Mouse (Mus musculus): ENCODE data around the gene Kcnrg. TPM values are rescaled to one million over a fixed set of nuclear protein-coding genes. Genes with fewer than 3 reads are reported as not detected.

Kcnrg gene
- polyA plus RNA-seq, 1 experiment from 2014 or later, result 0.40 TPM

GRCm38 (mm10) chr14:61645547-61645946, 38.3 kb downstream of the Kcnrg start:
- Histone ChIP-seq H3K9me3 (replicated peaks) (no peaks in the 10 kb centered on the region), H3K4me1 (replicated peaks) (peaks cover 5% of the 10 kb centered on the region; the same call in 1 of the 2 replicates), H3K9ac (no peak overlapping the region), H3K4me3 (no peak overlapping the region), H3K4me2 (no peak overlapping the region), H3K27ac (ENCODE audit: poor library complexity, severe bottlenecking) (no peak overlapping the region), H3K27me3 (replicated peaks) (no peaks in the 10 kb centered on the region), H3K36me3 (no peaks in the 10 kb centered on the region)
- ATAC-seq (ENCODE audit: insufficient number of reproducible peaks, low FRiP score), result no peak
- WGBS, result 24% methylated on average over 1 of the region's 1 CpGs

GRCm38 (mm10) chr14:61647182-61647880, 40.1 kb downstream of the Kcnrg start:
- Histone ChIP-seq H3K4me1 (replicated peaks) (peaks cover 8% of the 10 kb centered on the region), H3K27me3 (replicated peaks) (no peaks in the 10 kb centered on the region), H3K36me3 (no peaks in the 10 kb centered on the region), H3K4me3 (peak overlapping the region; percentile 97), H3K27ac (ENCODE audit: poor library complexity, severe bottlenecking) (peak overlapping the region; percentile 99), H3K4me2 (peak overlapping the region; percentile 94), H3K9ac (peak overlapping the region; percentile 99), H3K9me3 (replicated peaks) (no peaks in the 10 kb centered on the region)
- ATAC-seq (ENCODE audit: insufficient number of reproducible peaks, low FRiP score), result no peak
- WGBS, result under 1% methylated on average over 24 of the region's 24 CpGs

GRCm38 (mm10) chr14:61647881-61648684, 40.8 kb downstream of the Kcnrg start:
- H3K27ac ChIP-seq (ENCODE audit: poor library complexity, severe bottlenecking), result peak overlapping the region; percentile 99
- peak overlapping the region; percentile 94 for H3K4me2 ChIP-seq
- ATAC-seq (ENCODE audit: insufficient number of reproducible peaks, low FRiP score), result peak; percentile 83
- WGBS, result under 1% methylated on average over 88 of the region's 95 CpGs
- H3K27me3 ChIP-seq (replicated peaks), result no peaks in the 10 kb centered on the region
- peaks cover 8% of the 10 kb centered on the region for H3K4me1 ChIP-seq (replicated peaks)
- H3K9ac ChIP-seq, result peak overlapping the region; percentile 99
- no peaks in the 10 kb centered on the region for H3K36me3 ChIP-seq
- H3K9me3 ChIP-seq (replicated peaks), result no peaks in the 10 kb centered on the region
- peak overlapping the region; percentile 97 for H3K4me3 ChIP-seq

- no peaks in the 10 kb centered on the region for H3K27me3 ChIP-seq (replicated peaks)
- peak overlapping the region; percentile 94 for H3K4me2 ChIP-seq
- peaks cover 8% of the 10 kb centered on the region for H3K4me1 ChIP-seq (replicated peaks)
- peak; percentile 92 for ATAC-seq (ENCODE audit: insufficient number of reproducible peaks, low FRiP score)
- H3K9ac ChIP-seq, result peak overlapping the region; percentile 99
- WGBS, result 1% methylated on average over 62 of the region's 62 CpGs
- H3K27ac ChIP-seq (ENCODE audit: poor library complexity, severe bottlenecking), result peak overlapping the region; percentile 99
- H3K36me3 ChIP-seq, result no peaks in the 10 kb centered on the region
- H3K4me3 ChIP-seq, result peak overlapping the region; percentile 97
- H3K9me3 ChIP-seq (replicated peaks), result no peaks in the 10 kb centered on the region
Observed at GRCm38 (mm10) chr14:61648685-61649504, 41.6 kb downstream of the Kcnrg start.

GRCm38 (mm10) chr14:61650291-61650960, 43.2 kb downstream of the Kcnrg start:
- H3K27ac ChIP-seq (ENCODE audit: poor library complexity, severe bottlenecking), result peak overlapping the region; percentile 38; the same call in 1 of the 2 replicates
- WGBS, result 33% methylated on average over 9 of the region's 9 CpGs
- no peaks in the 10 kb centered on the region for H3K9me3 ChIP-seq (replicated peaks)
- no peak overlapping the region for H3K4me3 ChIP-seq
- H3K4me2 ChIP-seq, result peak overlapping the region; percentile 26
- no peaks in the 10 kb centered on the region for H3K27me3 ChIP-seq (replicated peaks)
- no peak overlapping the region for H3K9ac ChIP-seq
- H3K36me3 ChIP-seq, result no peaks in the 10 kb centered on the region
- no peak for ATAC-seq (ENCODE audit: insufficient number of reproducible peaks, low FRiP score)
- H3K4me1 ChIP-seq (replicated peaks), result peaks cover 15% of the 10 kb centered on the region

- no peak overlapping the region for H3K4me3 ChIP-seq
- WGBS, result 22% methylated on average over 2 of the region's 2 CpGs
- no peaks in the 10 kb centered on the region for H3K27me3 ChIP-seq (replicated peaks)
- 0 out of 2 replicates have a peak, but pooled peaks cover 5% of the 10 kb centered on the region for H3K36me3 ChIP-seq
- H3K27ac ChIP-seq (ENCODE audit: poor library complexity, severe bottlenecking), result no peak overlapping the region; the same call in 1 of the 2 replicates
- H3K4me1 ChIP-seq (replicated peaks), result 0 out of 2 replicates have a peak, but pooled peaks cover 10% of the 10 kb centered on the region
- ATAC-seq (ENCODE audit: insufficient number of reproducible peaks, low FRiP score), result peak; percentile 73; the same call in 1 of the 2 replicates
- no peaks in the 10 kb centered on the region for H3K9me3 ChIP-seq (replicated peaks)
- H3K4me2 ChIP-seq, result no peak overlapping the region
- H3K9ac ChIP-seq, result no peak overlapping the region
Observed at GRCm38 (mm10) chr14:61656469-61656868, 49.2 kb downstream of the Kcnrg start.

GRCm38 (mm10) chr14:61661496-61661895, 54.2 kb downstream of the Kcnrg start:
- Histone ChIP-seq H3K4me3 (no peak overlapping the region), H3K36me3 (0 out of 2 replicates have a peak, but pooled peaks cover 2% of the 10 kb centered on the region), H3K4me2 (no peak overlapping the region), H3K27ac (ENCODE audit: poor library complexity, severe bottlenecking) (no peak overlapping the region), H3K9ac (no peak overlapping the region), H3K4me1 (replicated peaks) (0 out of 2 replicates have a peak, but pooled peaks cover 2% of the 10 kb centered on the region), H3K9me3 (replicated peaks) (no peaks in the 10 kb centered on the region), H3K27me3 (replicated peaks) (no peaks in the 10 kb centered on the region)
- no peak for ATAC-seq (ENCODE audit: insufficient number of reproducible peaks, low FRiP score)
- 90% methylated on average over 1 of the region's 1 CpGs for WGBS

GRCm38 (mm10) chr14:61662307-61662706, 55.0 kb downstream of the Kcnrg start:
- ATAC-seq (ENCODE audit: insufficient number of reproducible peaks, low FRiP score), result no peak
- 0 out of 2 replicates have a peak, but pooled peaks cover 2% of the 10 kb centered on the region for H3K36me3 ChIP-seq
- 0 out of 2 replicates have a peak, but pooled peaks cover 2% of the 10 kb centered on the region for H3K4me1 ChIP-seq (replicated peaks)
- no peak overlapping the region for H3K9ac ChIP-seq
- no peaks in the 10 kb centered on the region for H3K27me3 ChIP-seq (replicated peaks)
- WGBS, result 85% methylated on average over 8 of the region's 8 CpGs
- no peak overlapping the region for H3K4me2 ChIP-seq
- no peak overlapping the region for H3K4me3 ChIP-seq
- H3K9me3 ChIP-seq (replicated peaks), result no peaks in the 10 kb centered on the region
- no peak overlapping the region for H3K27ac ChIP-seq (ENCODE audit: poor library complexity, severe bottlenecking)
